Comparison of ENCODE assay signal across 17 mouse cellular contexts in genomic region chr9:94431540-94431939, GRCm38 (mm10).
"Had no signal": no experiment of that assay in that cellular context is flagged by ENCODE, and none has a peak within 500 bp of the region (broad histone marks: within the 10 kb centered on the region; RNA-seq: fewer than 3 reads in every experiment).

No protein-coding gene starts in this region.

- H3K9me3 ChIP-seq: limb, embryonic 15.5 days; midbrain, embryonic 15.5 days; neural tube, embryonic 12.5 days had no signal

- H3K4me3 ChIP-seq: limb, embryonic 15.5 days; midbrain, embryonic 15.5 days; neural tube, embryonic 12.5 days had no signal

- H3K27ac ChIP-seq: kidney, postnatal 0 days; limb, embryonic 15.5 days; midbrain, embryonic 15.5 days; neural tube, embryonic 12.5 days had no signal

- H3K4me1 ChIP-seq: midbrain, embryonic 15.5 days; neural tube, embryonic 12.5 days had no signal

- ATAC-seq: midbrain, embryonic 15.5 days had no signal

- H3K36me3 ChIP-seq: limb, embryonic 15.5 days; midbrain, embryonic 15.5 days; neural tube, embryonic 12.5 days had no signal

- H3K9ac ChIP-seq: limb, embryonic 15.5 days; lung, embryonic 14.5 days; midbrain, embryonic 15.5 days; neural tube, embryonic 12.5 days had no signal

- DNase-seq: kidney, adult 9 months; kidney, postnatal 36 days; layer of hippocampus, adult 9-11 months; layer of hippocampus, postnatal 36 days; lung, embryonic 14.5 days; lung, postnatal 10 days; lung, postnatal 4 days; retina, postnatal 1 day; right cerebral cortex, postnatal 4 days; spleen, adult 18-20 months; thymus, adult 18-20 months; thymus, postnatal 14 days had no signal

- H3K4me2 ChIP-seq: limb, embryonic 15.5 days; lung, embryonic 14.5 days; midbrain, embryonic 11.5 days; midbrain, embryonic 15.5 days; neural tube, embryonic 12.5 days had no signal

- H3K27me3 ChIP-seq: limb, embryonic 15.5 days; midbrain, embryonic 15.5 days; neural tube, embryonic 12.5 days had no signal
